Mouse (Mus musculus): ENCODE data around the gene Arhgap23.

Arhgap23 gene

DNA sequence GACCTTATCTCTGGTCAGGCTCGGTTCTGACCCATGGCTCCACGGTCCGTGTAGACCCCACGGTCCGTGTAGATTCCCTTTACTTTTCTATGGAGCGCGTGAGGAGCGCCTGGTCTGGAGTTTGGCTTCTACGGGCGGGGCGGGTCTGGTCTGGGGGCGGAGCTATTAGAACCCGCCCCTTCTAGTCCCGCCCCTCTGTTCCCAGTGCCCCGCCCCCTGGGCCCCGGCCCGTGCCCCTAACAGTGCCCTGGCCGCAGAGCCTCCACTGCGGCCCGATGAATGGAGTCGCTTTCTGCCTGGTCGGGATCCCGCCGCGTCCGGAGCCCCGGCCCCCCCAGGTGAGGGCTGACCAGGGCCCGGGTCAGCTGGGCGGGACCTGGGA is at the start of gene Arhgap23:
Gene Arhgap23 (plus strand): TSS at position 204 of the 382 bp plus-strand sequence.
- in situ Hi-C loops (cut with MseI, MboI): no loop called here

DNA sequence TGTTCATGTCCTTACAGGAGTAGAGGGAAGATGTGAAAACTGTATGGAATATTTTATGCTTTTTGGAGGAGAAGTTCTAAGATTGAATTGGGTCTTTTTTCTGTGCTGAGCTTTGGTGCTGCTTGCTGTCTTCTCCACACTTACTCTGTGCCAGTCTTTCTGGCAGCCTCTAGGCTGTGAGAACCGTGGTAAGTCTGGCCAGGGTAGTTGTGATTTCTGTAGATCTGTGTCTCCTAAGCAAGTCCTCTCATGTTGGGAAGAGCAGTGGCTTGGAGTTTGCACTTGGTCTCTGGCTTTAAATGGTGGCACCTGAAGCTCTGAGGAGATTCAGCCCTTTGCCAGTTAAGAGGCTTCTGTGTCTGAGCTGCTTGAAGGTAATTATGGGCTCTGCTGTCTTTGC is 49.8 kb upstream of the Arhgap23 start:
- in situ Hi-C loops (cut with MseI, MboI): no loop called here

DNA sequence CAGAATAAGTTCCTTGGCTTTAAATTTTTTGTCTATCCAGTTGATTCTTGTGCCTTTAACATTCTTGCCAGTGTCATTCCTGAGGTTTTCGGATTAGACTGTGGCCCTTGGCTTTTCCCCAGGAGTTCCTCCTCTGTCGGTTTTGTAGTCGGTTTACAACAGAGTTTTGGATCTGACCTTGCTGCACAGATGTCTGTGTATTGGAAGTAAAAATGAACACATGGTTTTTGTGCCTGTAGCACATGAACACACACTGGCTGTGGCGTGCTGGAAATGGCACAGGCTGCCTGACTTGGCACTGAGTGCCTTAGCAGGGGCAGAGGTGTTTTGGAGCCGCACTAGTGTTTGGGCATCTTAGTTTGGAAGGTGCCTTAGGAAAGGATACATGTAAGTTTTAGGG is 46.8 kb upstream of the Arhgap23 start:
- in situ Hi-C loops (cut with MseI, MboI): no loop called here

- in situ Hi-C loops (cut with MseI, MboI): no loop called here
Observed at GRCm38 (mm10) chr11:97370329-97371091, 44.8 kb upstream of the Arhgap23 start.

DNA sequence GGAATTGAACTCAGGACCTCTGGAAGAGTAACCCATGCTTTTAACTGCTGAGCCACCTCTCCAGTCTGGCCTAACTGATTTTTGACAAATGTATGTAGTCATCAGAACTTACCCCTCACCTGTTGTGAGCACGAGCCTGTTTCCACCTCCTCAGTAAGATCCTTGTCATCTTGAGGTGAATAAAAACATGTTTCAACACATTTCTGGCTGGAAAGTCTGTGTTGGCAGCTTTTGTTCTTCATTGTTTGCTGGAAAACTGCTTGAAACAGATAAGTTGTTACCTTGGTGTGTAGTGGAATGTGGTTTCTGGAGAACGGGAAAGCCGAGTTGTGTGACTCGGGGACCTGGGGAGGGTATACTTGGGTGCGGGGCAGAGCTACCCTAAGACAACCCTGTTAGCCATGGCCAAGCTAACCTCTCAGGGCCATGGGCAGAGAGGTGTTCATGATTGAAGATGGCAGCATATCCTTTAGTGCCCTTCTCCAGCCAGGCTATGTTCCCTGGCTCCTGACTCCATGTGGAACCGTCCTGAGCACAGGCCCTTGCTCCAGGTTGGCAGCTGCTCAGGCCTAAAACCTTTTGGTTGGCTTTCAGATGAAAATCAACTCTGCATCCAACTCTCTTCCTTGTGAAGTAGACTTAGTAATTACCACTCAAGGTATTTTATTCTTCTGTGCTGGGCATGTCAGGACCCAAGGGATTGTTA is 43.0 kb upstream of the Arhgap23 start:
- in situ Hi-C loops (cut with MseI, MboI): no loop called here

DNA sequence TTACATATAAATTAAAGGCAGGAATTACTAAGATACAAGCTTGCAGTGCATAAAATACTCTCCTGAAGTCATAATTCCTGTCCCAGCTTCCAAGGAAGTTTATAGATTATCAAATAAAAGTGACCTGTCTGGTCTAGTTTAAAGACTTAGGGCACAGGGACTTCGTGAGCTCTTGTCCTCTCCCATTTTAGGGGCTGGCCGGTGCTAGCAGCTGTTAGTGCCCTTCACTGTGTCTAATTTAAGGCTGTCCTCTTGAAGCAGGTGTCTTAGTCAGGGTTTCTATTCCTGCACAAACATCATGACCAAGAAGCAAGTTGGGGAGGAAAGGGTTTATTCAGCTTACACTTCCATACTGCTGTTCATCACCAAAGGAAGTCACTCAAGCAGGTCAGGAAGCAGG is 41.9 kb upstream of the Arhgap23 start:
- in situ Hi-C loops (cut with MseI, MboI): no loop called here

- in situ Hi-C loops (cut with MseI, MboI): no loop called here
Observed at GRCm38 (mm10) chr11:97380036-97380435, 35.3 kb upstream of the Arhgap23 start.

- in situ Hi-C loops (cut with MseI, MboI): no loop called here
Observed at GRCm38 (mm10) chr11:97383017-97383416, 32.3 kb upstream of the Arhgap23 start.

DNA sequence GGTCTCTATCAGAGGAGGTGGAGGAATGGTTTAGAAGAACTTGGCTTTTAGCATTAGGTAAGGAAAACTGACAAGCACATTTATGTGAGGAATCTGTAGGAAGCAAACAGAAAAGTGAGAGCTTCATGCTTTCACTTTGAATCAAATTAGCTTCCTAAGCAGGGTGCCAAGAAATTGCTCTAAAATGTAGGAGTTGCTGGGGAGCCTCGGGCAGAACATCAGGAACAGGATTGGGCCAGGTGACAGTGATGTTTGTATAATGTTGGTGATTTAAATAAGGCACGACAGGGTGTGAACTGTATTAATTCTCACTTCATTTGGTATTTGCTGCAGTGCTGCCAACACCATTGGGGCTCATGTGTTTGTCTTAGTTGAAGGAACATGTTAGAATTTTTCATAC is 31.6 kb upstream of the Arhgap23 start:
- in situ Hi-C loops (cut with MseI, MboI): no loop called here

DNA sequence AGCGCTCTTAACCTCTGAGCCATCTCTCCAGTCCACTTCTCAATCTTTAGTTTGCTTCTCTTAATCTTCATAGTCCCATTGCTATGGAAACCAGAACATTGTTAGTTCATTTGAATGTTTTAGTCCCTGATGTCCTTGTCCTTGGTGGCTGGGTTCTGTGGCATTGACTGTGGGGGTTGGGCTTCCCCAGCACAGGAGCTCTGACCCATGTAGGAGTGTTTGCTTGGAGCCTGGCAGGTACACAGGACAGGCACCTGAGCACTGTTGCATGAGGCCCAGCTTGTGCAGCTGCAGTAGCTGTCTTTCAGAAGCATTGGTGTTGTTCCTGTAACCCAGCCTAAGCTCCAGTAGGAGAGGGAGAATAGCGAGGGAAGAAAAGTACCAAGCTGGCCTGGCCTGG is 27.5 kb upstream of the Arhgap23 start:
- in situ Hi-C loops (cut with MseI, MboI): no loop called here

DNA sequence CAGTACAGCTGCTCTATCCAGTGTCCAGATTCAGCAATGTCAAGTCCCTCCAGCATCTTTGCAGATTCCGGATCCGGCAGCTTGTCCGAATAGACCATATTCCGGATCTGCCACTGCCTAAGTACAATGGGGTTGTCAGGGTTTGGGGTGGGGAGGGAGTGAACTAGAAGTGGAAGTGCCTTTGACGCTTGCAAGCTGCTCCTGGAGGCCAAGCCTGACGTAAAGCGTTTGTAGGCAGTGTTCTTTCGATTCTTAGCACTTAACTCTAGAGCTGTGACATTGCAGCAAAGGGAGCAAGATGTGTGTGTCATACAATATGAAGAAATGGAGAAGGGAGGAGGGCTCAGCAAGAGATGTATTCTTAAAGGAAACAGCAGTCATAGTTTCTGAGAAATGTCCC is 26.2 kb upstream of the Arhgap23 start:
- in situ Hi-C loops (cut with MseI, MboI): no loop called here

DNA sequence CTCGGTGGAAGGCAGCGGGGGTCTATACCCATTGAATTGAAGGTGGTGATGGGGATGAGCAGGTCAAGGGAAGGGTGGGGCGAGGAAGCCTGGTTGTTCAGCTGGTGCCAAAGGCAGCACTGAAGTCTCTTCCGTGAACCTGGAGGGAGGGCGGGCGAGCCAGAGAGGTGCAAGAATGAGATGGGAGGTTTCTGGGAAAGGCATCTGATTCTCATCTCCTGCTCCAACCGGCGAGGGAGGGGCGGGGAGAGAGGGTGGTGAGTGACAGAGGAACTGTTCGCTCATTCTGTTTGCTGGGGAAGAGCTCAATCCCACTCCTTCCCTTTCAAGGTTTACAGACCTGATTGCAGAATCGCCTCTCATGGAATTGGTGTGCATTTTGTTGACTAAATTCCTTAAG is 21.7 kb upstream of the Arhgap23 start:
- in situ Hi-C loops (cut with MseI, MboI): no loop called here

- in situ Hi-C loops (cut with MseI, MboI): no loop called here
Observed at GRCm38 (mm10) chr11:97394146-97394545, 21.2 kb upstream of the Arhgap23 start.

DNA sequence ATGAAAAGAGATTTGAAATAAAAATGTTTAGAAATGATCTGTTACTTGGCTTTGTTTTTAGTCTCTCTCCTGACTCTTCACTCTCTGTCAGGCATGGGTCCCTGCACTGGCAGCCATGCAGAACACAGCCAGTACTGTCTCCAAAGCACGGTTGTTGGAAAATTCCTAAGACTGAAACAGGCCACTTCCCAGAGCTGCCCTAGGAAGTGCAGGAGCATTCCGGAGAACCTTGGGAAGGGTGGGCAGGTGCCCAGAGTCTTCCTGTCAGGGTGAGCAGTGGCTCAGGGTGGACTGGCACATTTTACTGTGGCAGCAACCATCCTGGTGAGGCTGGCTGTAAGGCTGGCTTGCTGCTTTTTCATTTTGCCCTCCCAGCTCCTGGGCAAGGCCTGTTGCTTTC is 16.8 kb upstream of the Arhgap23 start:
- in situ Hi-C loops (cut with MseI, MboI): no loop called here

- in situ Hi-C loops (cut with MseI, MboI): no loop called here
Observed at GRCm38 (mm10) chr11:97399958-97400710, 15.2 kb upstream of the Arhgap23 start.

DNA sequence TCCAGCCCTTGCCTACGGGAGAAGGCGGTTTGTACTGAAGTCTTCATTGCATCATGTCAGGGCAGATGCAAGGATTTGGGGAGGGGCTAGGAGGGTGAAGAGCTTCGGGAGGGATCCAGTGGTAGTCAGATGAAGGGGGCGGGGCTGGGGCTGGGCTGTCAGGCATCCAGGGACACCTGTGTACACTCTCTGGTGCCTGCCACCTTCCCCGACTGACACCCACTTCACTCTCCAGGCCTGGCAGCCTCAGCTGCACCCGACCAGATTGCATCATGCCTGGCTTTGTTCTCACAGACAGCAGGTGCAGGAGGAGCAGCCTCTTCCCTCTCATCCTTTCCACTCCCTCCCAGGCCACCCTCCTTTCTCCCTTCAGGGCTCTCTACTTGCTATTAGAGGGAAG is 14.3 kb upstream of the Arhgap23 start:
- in situ Hi-C loops (cut with MseI, MboI): no loop called here

- in situ Hi-C loops (cut with MseI, MboI): no loop called here
Observed at GRCm38 (mm10) chr11:97401686-97402435, 13.5 kb upstream of the Arhgap23 start.

DNA sequence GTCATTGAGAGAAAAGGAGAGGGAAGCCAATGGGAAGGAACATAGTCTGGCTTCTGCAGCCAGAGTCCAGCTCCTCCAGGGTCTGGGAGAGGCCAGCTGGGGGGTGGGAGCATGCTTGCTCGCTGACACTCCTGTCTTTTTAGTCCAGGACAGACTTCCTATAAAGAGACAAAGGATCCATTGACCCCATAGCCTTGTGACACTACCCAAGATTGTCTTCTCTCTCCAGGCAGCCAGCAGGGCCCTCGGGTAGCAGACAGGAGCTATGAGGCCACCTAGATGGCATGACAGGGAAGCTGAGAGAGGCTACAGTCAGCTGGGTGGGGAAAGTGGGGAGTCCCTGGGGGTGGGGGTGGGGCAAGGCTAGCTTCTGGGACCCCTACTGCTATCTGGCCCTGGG is 12.6 kb upstream of the Arhgap23 start:
- in situ Hi-C loops (cut with MseI, MboI): no loop called here

DNA sequence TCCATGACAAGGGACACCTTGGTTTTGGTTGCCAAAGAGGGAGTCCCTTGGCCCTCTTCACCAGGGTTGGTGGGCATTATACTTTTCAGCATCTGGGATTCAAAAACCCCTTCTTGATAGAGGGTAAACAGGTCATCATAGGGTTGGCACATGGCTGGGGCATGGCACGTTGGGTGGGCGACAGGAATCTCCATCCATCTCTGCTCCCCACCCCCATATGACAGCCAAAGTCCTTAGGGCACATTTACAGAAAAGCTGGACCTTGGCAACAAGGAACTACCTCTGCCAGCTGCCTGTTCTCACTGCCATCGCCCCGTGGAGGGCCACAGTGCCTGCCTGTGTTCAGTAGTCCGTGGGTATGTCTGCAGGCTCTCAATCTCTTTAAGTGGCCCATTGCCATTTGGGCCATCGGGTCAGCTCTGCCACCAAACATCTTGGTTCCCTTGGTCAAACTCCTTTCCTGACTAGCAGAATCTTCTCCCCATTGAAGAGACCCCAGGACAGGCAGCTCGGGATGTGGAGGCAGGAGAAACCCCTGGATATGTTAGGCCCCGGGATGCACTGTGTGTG is 11.6 kb upstream of the Arhgap23 start:
- in situ Hi-C loops (cut with MseI, MboI): no loop called here

DNA sequence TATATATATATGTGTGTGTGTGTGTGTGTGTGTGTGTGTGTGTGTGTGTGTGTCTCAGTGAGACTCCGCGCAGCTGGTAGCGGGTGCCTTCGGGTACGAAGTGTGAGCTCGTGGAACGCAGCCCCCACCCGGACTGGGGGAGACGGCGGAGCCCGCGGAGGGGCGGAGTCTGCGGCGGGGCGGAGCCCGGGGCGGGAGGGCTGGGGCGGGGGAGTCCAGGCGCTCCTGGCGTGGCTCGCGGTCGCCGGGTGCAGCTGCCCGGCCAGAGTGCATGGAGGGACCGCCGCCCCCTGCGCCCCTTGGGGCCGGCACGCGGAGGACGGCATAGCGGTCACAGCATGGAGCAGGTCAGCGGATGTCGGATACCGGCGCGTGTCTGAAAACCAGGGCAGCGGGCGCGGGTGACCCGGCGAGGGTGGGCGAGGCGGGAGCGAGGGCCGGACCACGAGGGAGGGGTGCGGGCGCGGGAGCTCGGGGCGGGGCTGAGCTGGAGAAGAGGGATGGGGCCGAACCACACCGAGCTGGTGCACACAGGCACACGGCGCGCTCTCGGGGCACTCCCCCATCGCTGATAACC is 11.1 kb upstream of the Arhgap23 start:
- in situ Hi-C loops (cut with MseI, MboI): no loop called here

DNA sequence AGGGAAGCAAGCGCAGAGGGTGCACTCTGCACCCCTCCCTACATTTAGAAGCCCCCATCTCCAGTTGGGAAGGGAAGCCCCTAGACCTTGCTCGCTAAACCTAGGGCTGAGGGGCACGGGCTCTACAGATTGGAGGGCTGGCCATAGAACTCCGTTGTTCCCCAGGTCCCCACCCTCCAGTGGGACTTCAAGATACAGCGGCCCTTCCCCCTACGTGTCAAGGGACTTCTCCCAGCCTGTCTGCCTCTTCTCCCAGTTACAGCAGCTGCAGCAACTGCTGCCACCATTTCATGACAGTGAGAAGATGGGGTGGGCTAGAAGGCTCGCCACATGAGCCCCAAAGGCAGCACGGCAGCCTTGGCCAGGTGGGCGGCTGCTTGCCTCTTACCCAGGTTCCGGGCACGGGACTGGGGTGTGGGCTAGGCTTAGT is 10.6 kb upstream of the Arhgap23 start:
- in situ Hi-C loops (cut with MseI, MboI): loop anchor here in 1 of 2 experiments (5.0 kb wide), 1 partner anchor 38 kb away; no protein-coding TSS in a partner anchor
